Mouse (Mus musculus): ENCODE data around the gene Wfdc18. TPM values are rescaled to one million over a fixed set of nuclear protein-coding genes. Genes with fewer than 3 reads are reported as not detected.

Wfdc18 gene
- polyA plus RNA-seq (2011; ENCODE audit: insufficient read depth, insufficient read length, low read depth, missing spikeins) = not detected in 2 replicates

GRCm38 (mm10) chr11:83708715-83709114, at the start of gene Wfdc18:
TSS of gene Wfdc18 (plus strand) at chr11:83709015.
- H3K9me3 ChIP-seq (replicated peaks; ENCODE audit: control insufficient read depth, insufficient read depth, low read length, poor library complexity, severe bottlenecking) = no peaks in the 10 kb centered on the region
- no peaks in the 10 kb centered on the region for H3K36me3 ChIP-seq (ENCODE audit: control insufficient read depth, insufficient read depth, low read length, poor library complexity, severe bottlenecking)
- no peak within 1 kb of the TSS for H3K27ac ChIP-seq (ENCODE audit: insufficient read depth, low read length)
- TF ChIP-seq EP300 (IDR thresholded peaks at IDR 0.05; ENCODE audit: insufficient read depth, low read depth, low read length) (no peak), POLR2A (IDR thresholded peaks at IDR 0.05; ENCODE audit: insufficient read depth, low read length) (no peak), CTCF (IDR thresholded peaks at IDR 0.05; ENCODE audit: low read depth, low read length) (no peak)
- no peaks in the 10 kb centered on the region for H3K27me3 ChIP-seq (ENCODE audit: control insufficient read depth, insufficient read depth, low read length, poor library complexity, severe bottlenecking)
- H3K4me1 ChIP-seq (ENCODE audit: control insufficient read depth, insufficient read depth, low read length) = no peaks in the 10 kb centered on the region
- no peak within 1 kb of the TSS for H3K9ac ChIP-seq (ENCODE audit: low read depth, poor library complexity, severe bottlenecking)
- H3K4me3 ChIP-seq (ENCODE audit: low read depth, low read length) = no peak within 1 kb of the TSS

- H3K9me3 ChIP-seq (replicated peaks; ENCODE audit: control insufficient read depth, insufficient read depth, low read length, poor library complexity, severe bottlenecking) = no peaks in the 10 kb centered on the region
- H3K27ac ChIP-seq (ENCODE audit: insufficient read depth, low read length) = no peak within 1 kb of the TSS
- H3K4me3 ChIP-seq (ENCODE audit: low read depth, low read length) = no peak within 1 kb of the TSS
- no peaks in the 10 kb centered on the region for H3K36me3 ChIP-seq (ENCODE audit: control insufficient read depth, insufficient read depth, low read length, poor library complexity, severe bottlenecking)
- no peak within 1 kb of the TSS for H3K9ac ChIP-seq (ENCODE audit: low read depth, poor library complexity, severe bottlenecking)
- no peak for TF ChIP-seq EP300 (IDR thresholded peaks at IDR 0.05; ENCODE audit: insufficient read depth, low read depth, low read length)
- H3K4me1 ChIP-seq (ENCODE audit: control insufficient read depth, insufficient read depth, low read length) = no peaks in the 10 kb centered on the region
- no peaks in the 10 kb centered on the region for H3K27me3 ChIP-seq (ENCODE audit: control insufficient read depth, insufficient read depth, low read length, poor library complexity, severe bottlenecking)
Observed at GRCm38 (mm10) chr11:83662204-83662603, 46.6 kb upstream of the Wfdc18 start, which contains the start of gene Ccl4. TSS of gene Ccl4 (plus strand) at chr11:83662584.

DNA sequence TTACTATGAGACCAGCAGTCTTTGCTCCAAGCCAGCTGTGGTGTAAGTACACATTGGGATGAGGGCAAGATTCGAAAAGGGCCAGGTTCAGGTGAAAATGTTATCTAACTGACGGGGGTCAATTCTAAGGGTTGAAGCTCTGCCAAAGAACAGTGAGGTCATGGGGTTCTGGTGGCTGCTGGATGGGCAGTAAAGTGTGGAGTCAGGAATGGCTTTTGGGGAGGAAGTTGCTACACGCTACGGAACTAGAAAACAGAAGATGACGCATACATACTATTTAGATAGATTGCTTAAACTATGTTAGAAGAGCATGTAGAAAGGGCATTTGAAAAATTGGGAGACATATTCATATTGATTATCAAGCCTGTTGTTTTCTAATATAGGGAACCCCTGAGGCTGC, 45.3 kb upstream of the Wfdc18 start:
- no peaks in the 10 kb centered on the region for H3K27me3 ChIP-seq (ENCODE audit: control insufficient read depth, insufficient read depth, low read length, poor library complexity, severe bottlenecking)
- no peaks in the 10 kb centered on the region for H3K9me3 ChIP-seq (replicated peaks; ENCODE audit: control insufficient read depth, insufficient read depth, low read length, poor library complexity, severe bottlenecking)
- H3K27ac ChIP-seq (ENCODE audit: insufficient read depth, low read length) = no peak overlapping the region
- H3K36me3 ChIP-seq (ENCODE audit: control insufficient read depth, insufficient read depth, low read length, poor library complexity, severe bottlenecking) = no peaks in the 10 kb centered on the region
- TF ChIP-seq POLR2A (IDR thresholded peaks at IDR 0.05; ENCODE audit: insufficient read depth, low read length) (no peak), CTCF (IDR thresholded peaks at IDR 0.05; ENCODE audit: low read depth, low read length) (no peak), EP300 (IDR thresholded peaks at IDR 0.05; ENCODE audit: insufficient read depth, low read depth, low read length) (no peak)
- H3K4me1 ChIP-seq (ENCODE audit: control insufficient read depth, insufficient read depth, low read length) = no peaks in the 10 kb centered on the region
- no peak overlapping the region for H3K4me3 ChIP-seq (ENCODE audit: low read depth, low read length)
- no peak overlapping the region for H3K9ac ChIP-seq (ENCODE audit: low read depth, poor library complexity, severe bottlenecking)

DNA sequence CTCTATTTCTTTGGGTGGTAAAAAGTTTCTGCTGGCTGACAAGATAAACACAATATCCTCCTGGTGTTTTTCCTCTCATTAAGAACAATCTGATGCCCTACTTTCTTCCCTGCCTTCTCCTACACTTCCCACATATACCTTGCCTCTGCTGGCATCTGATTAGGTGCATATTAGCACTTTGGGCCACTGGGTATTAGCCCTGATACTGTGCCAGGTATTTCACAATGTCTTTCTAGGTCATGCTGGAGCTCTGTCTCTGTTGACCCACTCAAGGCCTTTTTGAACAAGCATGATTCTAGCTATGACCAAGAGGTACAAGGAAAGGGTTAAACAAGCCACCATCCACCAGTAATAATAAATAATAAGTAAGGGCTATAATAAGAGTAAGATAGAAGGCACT, 37.1 kb upstream of the Wfdc18 start:
- H3K27me3 ChIP-seq (ENCODE audit: control insufficient read depth, insufficient read depth, low read length, poor library complexity, severe bottlenecking) = no peaks in the 10 kb centered on the region
- TF ChIP-seq POLR2A (IDR thresholded peaks at IDR 0.05; ENCODE audit: insufficient read depth, low read length) (no peak), EP300 (IDR thresholded peaks at IDR 0.05; ENCODE audit: insufficient read depth, low read depth, low read length) (no peak), CTCF (IDR thresholded peaks at IDR 0.05; ENCODE audit: low read depth, low read length) (no peak)

DNA sequence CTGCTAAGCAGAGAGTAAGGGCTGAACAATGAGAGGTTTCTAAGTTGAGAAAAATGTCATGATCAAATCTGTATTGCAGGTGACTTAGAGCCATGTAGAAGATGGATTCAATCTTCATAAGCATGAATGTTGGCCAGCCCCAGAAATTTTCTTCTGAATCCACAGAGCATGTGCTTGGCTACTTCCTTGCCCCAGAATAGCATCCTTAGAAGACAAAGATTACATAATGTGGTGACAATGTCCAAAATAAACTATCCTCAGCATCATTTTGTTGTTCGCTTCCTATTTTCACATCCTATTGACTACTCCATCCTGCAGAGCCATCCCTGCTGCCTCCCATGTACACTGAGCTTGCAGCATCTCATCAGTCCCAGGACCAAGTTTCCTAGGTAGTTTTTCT, 33.1 kb upstream of the Wfdc18 start:
- Histone ChIP-seq H3K4me3 (ENCODE audit: low read depth, low read length) (no peak overlapping the region), H3K36me3 (ENCODE audit: control insufficient read depth, insufficient read depth, low read length, poor library complexity, severe bottlenecking) (no peaks in the 10 kb centered on the region), H3K9me3 (replicated peaks; ENCODE audit: control insufficient read depth, insufficient read depth, low read length, poor library complexity, severe bottlenecking) (no peaks in the 10 kb centered on the region), H3K4me1 (ENCODE audit: control insufficient read depth, insufficient read depth, low read length) (no peaks in the 10 kb centered on the region), H3K27ac (ENCODE audit: insufficient read depth, low read length) (no peak overlapping the region), H3K9ac (ENCODE audit: low read depth, poor library complexity, severe bottlenecking) (no peak overlapping the region), H3K27me3 (ENCODE audit: control insufficient read depth, insufficient read depth, low read length, poor library complexity, severe bottlenecking) (no peaks in the 10 kb centered on the region)
- TF ChIP-seq POLR2A (IDR thresholded peaks at IDR 0.05; ENCODE audit: insufficient read depth, low read length) (no peak), CTCF (IDR thresholded peaks at IDR 0.05; ENCODE audit: low read depth, low read length) (no peak), EP300 (IDR thresholded peaks at IDR 0.05; ENCODE audit: insufficient read depth, low read depth, low read length) (no peak)

More for the DNA sequence above, 37.1 kb upstream of the Wfdc18 start:
- H3K36me3 ChIP-seq (ENCODE audit: control insufficient read depth, insufficient read depth, low read length, poor library complexity, severe bottlenecking) = no peaks in the 10 kb centered on the region
- H3K4me3 ChIP-seq (ENCODE audit: low read depth, low read length) = no peak overlapping the region
- H3K4me1 ChIP-seq (ENCODE audit: control insufficient read depth, insufficient read depth, low read length) = no peaks in the 10 kb centered on the region
- H3K9ac ChIP-seq (ENCODE audit: low read depth, poor library complexity, severe bottlenecking) = no peak overlapping the region
- H3K9me3 ChIP-seq (replicated peaks; ENCODE audit: control insufficient read depth, insufficient read depth, low read length, poor library complexity, severe bottlenecking) = no peaks in the 10 kb centered on the region
- H3K27ac ChIP-seq (ENCODE audit: insufficient read depth, low read length) = no peak overlapping the region

DNA sequence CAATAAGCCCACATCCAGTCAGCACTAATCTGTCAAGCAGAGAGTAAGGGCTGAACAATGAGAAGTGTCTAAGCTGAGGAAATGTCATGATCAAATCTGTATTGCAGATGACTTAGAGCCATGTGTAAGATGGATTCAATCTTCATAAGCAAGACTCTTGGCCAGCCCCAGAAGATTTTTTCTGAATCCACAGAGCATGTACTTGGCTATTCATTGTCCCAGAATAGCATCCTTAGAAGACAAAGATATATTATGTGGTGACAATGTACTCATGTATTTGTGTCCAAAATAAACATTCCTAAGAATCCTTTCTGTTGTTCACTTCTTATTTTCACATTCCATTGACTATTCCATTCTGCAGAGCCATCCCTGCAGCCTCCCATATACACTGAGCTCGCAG, 18.9 kb upstream of the Wfdc18 start:
- no peak for TF ChIP-seq EP300 (IDR thresholded peaks at IDR 0.05; ENCODE audit: insufficient read depth, low read depth, low read length)
- Histone ChIP-seq H3K4me1 (ENCODE audit: control insufficient read depth, insufficient read depth, low read length) (no peaks in the 10 kb centered on the region), H3K4me3 (ENCODE audit: low read depth, low read length) (no peak overlapping the region), H3K9ac (ENCODE audit: low read depth, poor library complexity, severe bottlenecking) (no peak overlapping the region), H3K27ac (ENCODE audit: insufficient read depth, low read length) (no peak overlapping the region), H3K27me3 (ENCODE audit: control insufficient read depth, insufficient read depth, low read length, poor library complexity, severe bottlenecking) (no peaks in the 10 kb centered on the region; the same call in 1 of the 2 replicates), H3K9me3 (replicated peaks; ENCODE audit: control insufficient read depth, insufficient read depth, low read length, poor library complexity, severe bottlenecking) (no peaks in the 10 kb centered on the region), H3K36me3 (ENCODE audit: control insufficient read depth, insufficient read depth, low read length, poor library complexity, severe bottlenecking) (no peaks in the 10 kb centered on the region)
